Mouse (Mus musculus): ENCODE results near the gene Slc45a3. TPM values are rescaled to one million over a fixed set of nuclear protein-coding genes. Genes with fewer than 3 reads are reported as not detected.

The Slc45a3 gene
- total RNA-seq, 2 experiments from 2014 or later = 6.1 to 8.2 TPM

GRCm38 (mm10) chr1:131989476-131989875 is 26.7 kb downstream of the Slc45a3 start:
- intact Hi-C loops (cut with DNase I) = no loop called here

GRCm38 (mm10) chr1:131990083-131990760 is 27.5 kb downstream of the Slc45a3 start:
- intact Hi-C loops (cut with DNase I) = loop anchor here (5.0 kb wide), 2 partner anchors 167 to 247 kb away; no protein-coding TSS in a partner anchor
- DNase-seq = no peak

More at GRCm38 (mm10) chr1:131989476-131989875, 26.7 kb downstream of the Slc45a3 start:
- DNase-seq = no peak

- no peak for DNase-seq
- intact Hi-C loops (cut with DNase I) = loop anchor here (5.0 kb wide), 2 partner anchors 165 to 245 kb away; no protein-coding TSS in a partner anchor
Observed at GRCm38 (mm10) chr1:131992561-131993001, 29.8 kb downstream of the Slc45a3 start.

GRCm38 (mm10) chr1:131993169-131994040 is 30.6 kb downstream of the Slc45a3 start:
- DNase-seq = no peak
- intact Hi-C loops (cut with DNase I) = loop anchor here (5.0 kb wide), 2 partner anchors 164 to 244 kb away; no protein-coding TSS in a partner anchor

GRCm38 (mm10) chr1:131995062-131995461 is 32.3 kb downstream of the Slc45a3 start:
- peak; percentile 67 to 78 for DNase-seq
- intact Hi-C loops (cut with DNase I) = loop anchor here (1.0 kb wide), 2 partner anchors 51 to 121 kb away; no protein-coding TSS in a partner anchor

GRCm38 (mm10) chr1:132000506-132000905 is 37.7 kb downstream of the Slc45a3 start:
- DNase-seq = no peak
- intact Hi-C loops (cut with DNase I) = no loop called here

- no peak for DNase-seq
- intact Hi-C loops (cut with DNase I) = no loop called here
Observed at GRCm38 (mm10) chr1:132001880-132002330, 39.1 kb downstream of the Slc45a3 start.

GRCm38 (mm10) chr1:132003111-132003510 is 40.3 kb downstream of the Slc45a3 start:
- intact Hi-C loops (cut with DNase I) = no loop called here
- no peak for DNase-seq

- peak; percentile 40 to 62 for DNase-seq
- intact Hi-C loops (cut with DNase I) = no loop called here
Observed at GRCm38 (mm10) chr1:132003817-132004216, 41.0 kb downstream of the Slc45a3 start.

- no peak for DNase-seq
- intact Hi-C loops (cut with DNase I) = no loop called here
Observed at GRCm38 (mm10) chr1:132004574-132005180, 41.9 kb downstream of the Slc45a3 start.

- intact Hi-C loops (cut with DNase I) = no loop called here
- DNase-seq = no peak
Observed at GRCm38 (mm10) chr1:132005466-132005865, 42.7 kb downstream of the Slc45a3 start.

- intact Hi-C loops (cut with DNase I) = no loop called here
- DNase-seq = no peak
Observed at GRCm38 (mm10) chr1:132006046-132006445, 43.3 kb downstream of the Slc45a3 start.

- no peak for DNase-seq
- intact Hi-C loops (cut with DNase I) = no loop called here
Observed at GRCm38 (mm10) chr1:132006721-132007120, 44.0 kb downstream of the Slc45a3 start.

GRCm38 (mm10) chr1:132007282-132007815 is 44.6 kb downstream of the Slc45a3 start, which contains the start of gene Elk4:
Elk4 (plus strand) TSS chr1:132007607.
- peak; percentile 95 to 96 for DNase-seq
- intact Hi-C loops (cut with DNase I) = no loop called here

- peak; percentile 91 for DNase-seq
- intact Hi-C loops (cut with DNase I) = loop anchor here (2.0 kb wide), 1 partner anchor 33 kb away; no protein-coding TSS in a partner anchor
Observed at GRCm38 (mm10) chr1:132007828-132008827, 45.4 kb downstream of the Slc45a3 start.

- DNase-seq = no peak
- intact Hi-C loops (cut with DNase I) = loop anchor here (2.0 kb wide), 1 partner anchor 32 kb away; no protein-coding TSS in a partner anchor
Observed at GRCm38 (mm10) chr1:132008881-132009644, 46.3 kb downstream of the Slc45a3 start.

- intact Hi-C loops (cut with DNase I) = no loop called here
- DNase-seq = no peak
Observed at GRCm38 (mm10) chr1:132010632-132011501, 48.1 kb downstream of the Slc45a3 start.
